Mouse (Mus musculus) embryonic stem cell, embryonic (primary cell): Measurements from ENCODE around the gene Arhgef2.

Source experiments
- CTCF ChIA-PET, 4 experiments: fragments of 300-600 bp in 2 of 4; fragments of 350-600 bp in 2 of 4; sonication (Branson Sonifier 250); formaldehyde crosslinking; loops; one replicate each; lab custom pipeline; 2022; ENCODE audit warnings: inconsistent platforms in 2 of 4; lab: Charles Lee
- POLR2A ChIA-PET, 4 experiments: fragments of 300-600 bp in 2 of 4; fragments of 350-600 bp in 2 of 4; sonication (Branson Sonifier 250); formaldehyde crosslinking; loops; one replicate each; lab custom pipeline; 2022; ENCODE audit warnings: antibody characterized with exemption in 4 of 4, inconsistent platforms in 1 of 4; lab: Charles Lee

Gene Arhgef2

GRCm38 (mm10) chr3:88631921-88632587, 26.3 kb downstream of the Arhgef2 start:
- CTCF ChIA-PET, result interaction anchor here (0.5 to 2.2 kb wide), 27 partner anchors 10 to 461 kb away, joined by 3 to 12 read pairs (median 4); partner anchors contain the start of gene Rusc1 (in 1 of the 4)
- POLR2A ChIA-PET, result interaction anchor here in 3 of 4 experiments (0.6 to 10.2 kb wide), 36 partner anchors 8 to 121 kb away, joined by 3 to 96 read pairs (median 4); partner anchors contain the start of genes Ssr2 (in 3 of the 3) and Arhgef2 (in 1 of the 3)

DNA sequence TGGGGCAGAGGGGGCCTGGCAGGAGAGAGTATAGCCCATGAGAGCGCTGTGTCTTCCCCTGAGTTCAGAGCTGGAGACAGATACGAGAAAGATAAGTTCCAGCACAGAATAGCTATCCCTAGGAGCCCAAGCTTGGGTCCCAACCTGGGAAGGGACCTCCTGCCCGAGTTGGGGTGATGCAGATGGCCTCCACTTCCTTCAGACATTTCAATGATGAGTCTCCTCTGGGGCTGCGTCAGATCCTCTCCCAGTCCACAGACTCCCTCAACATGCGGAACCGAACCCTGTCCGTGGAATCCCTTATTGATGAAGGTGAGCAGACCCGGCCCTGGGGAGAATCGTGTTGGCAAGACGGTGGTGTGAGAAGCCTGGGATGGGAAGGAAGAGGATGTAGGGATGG, 27.3 kb downstream of the Arhgef2 start:
- ChIA-PET POLR2A (interaction anchor here in 3 of 4 experiments (0.6 to 10.2 kb wide), 19 partner anchors 10 to 120 kb away, joined by 3 to 96 read pairs (median 5); partner anchors contain the start of genes Ssr2 (in 2 of the 3) and Arhgef2 (in 1 of the 3)), CTCF (interaction anchor here (0.8 to 3.1 kb wide), 11 partner anchors 9 to 89 kb away, joined by 3 to 9 read pairs (median 4); no protein-coding TSS in a partner anchor)

- ChIA-PET CTCF (interaction anchor here in 3 of 4 experiments (0.6 to 3.1 kb wide), 7 partner anchors 13 to 91 kb away, joined by 3 to 10 read pairs (median 6); no protein-coding TSS in a partner anchor), POLR2A (interaction anchor here in 3 of 4 experiments (0.6 to 10.2 kb wide), 20 partner anchors 9 to 742 kb away, joined by 3 to 96 read pairs (median 4); partner anchors contain the start of genes Arhgef2 (in 1 of the 3), Lmna (in 1 of the 3) and Ssr2 (in 1 of the 3))
Observed at GRCm38 (mm10) chr3:88635506-88636275, 29.9 kb downstream of the Arhgef2 start.

DNA sequence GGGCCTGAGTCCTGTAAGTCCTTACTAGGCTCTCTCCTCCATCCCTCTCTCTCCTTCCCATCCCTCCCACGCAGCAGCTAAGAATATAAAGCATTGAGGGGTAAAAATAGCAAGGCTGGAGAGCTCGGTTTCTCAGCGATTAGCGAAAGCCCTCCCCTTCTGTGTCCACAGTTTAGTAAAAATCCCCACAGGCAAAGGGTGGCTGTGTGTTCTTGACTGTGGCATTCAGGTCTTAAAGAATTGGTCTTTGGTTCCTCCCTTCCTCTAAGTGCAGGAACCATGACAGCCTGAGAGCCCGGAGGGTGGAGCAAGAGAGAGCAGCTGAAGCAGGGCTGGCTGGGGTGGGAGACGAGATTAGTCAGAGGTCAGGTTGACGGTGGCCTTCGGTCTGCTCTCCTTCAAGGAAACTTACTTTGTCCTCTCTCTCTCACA, 30.8 kb downstream of the Arhgef2 start:
- POLR2A ChIA-PET, result interaction anchor here in 3 of 4 experiments (0.6 to 10.2 kb wide), 13 partner anchors 13 to 351 kb away, joined by 3 to 96 read pairs (median 6); partner anchors contain the start of genes Arhgef2 (in 1 of the 3) and Ssr2 (in 1 of the 3)
- CTCF ChIA-PET, result interaction anchor here in 3 of 4 experiments (0.5 to 1.9 kb wide), 8 partner anchors 12 to 217 kb away, joined by 3 to 10 read pairs (median 4); no protein-coding TSS in a partner anchor

DNA sequence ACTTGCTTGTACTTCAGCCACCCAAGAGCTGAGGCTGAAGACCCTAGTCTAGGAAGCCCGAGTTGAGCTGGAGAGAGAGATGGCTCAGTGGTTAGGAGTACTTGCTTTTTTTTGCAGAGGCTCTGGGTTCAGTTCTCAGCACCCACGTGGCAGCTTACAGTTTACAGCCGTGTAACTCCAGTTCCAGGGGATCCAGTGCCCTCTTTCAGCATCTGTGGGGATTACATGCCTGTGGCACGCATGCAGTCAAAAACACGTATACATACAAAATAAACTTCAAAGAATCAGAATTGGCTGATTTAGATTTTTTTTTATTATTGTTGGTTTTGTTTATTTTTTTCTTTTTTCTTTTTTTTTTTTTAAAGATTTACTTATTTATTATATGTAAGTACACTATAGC, 31.4 kb downstream of the Arhgef2 start:
- ChIA-PET POLR2A (interaction anchor here in 2 of 4 experiments (0.5 to 10.2 kb wide), 9 partner anchors 15 to 64 kb away, joined by 3 to 96 read pairs (median 4); partner anchors contain the start of gene Ssr2 (in 1 of the 2)), CTCF (interaction anchor here (0.5 to 1.9 kb wide), 9 partner anchors 12 to 117 kb away, joined by 3 to 10 read pairs (median 5); no protein-coding TSS in a partner anchor)

- CTCF ChIA-PET, result interaction anchor here in 3 of 4 experiments (0.7 to 3.1 kb wide), 3 partner anchors 32 to 47 kb away, joined by 3 to 21 read pairs (median 4); no protein-coding TSS in a partner anchor
- POLR2A ChIA-PET, result interaction anchor here in 3 of 4 experiments (0.8 to 2.1 kb wide), 4 partner anchors 8 to 293 kb away, joined by 3 to 7 read pairs (median 6); no protein-coding TSS in a partner anchor
Observed at GRCm38 (mm10) chr3:88639239-88639638, 33.5 kb downstream of the Arhgef2 start.

DNA sequence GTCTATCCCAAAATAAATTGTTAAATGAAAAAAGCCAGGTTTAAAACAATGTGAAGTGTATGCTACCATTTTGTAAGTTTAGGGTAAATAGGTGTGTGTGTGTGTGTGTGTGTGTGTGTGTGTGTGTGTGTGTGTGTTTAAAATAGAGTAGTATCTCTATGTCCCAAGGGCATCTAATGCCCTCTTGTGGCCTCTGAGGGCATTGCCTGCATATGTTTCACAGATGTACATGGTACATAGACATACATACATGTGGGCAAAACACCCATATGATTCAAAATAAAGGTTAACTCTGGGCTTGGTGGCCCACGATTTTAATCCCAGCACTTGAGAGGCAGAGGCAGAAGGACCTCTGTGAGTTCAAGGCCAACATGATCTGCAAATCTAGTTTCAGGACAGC, 34.9 kb downstream of the Arhgef2 start:
- CTCF ChIA-PET, result interaction anchor here (0.6 to 3.1 kb wide), 11 partner anchors 12 to 96 kb away, joined by 3 to 21 read pairs (median 4); partner anchors contain the start of gene Ubqln4 (in 1 of the 4)
- POLR2A ChIA-PET, result interaction anchor here in 3 of 4 experiments (0.8 to 2.1 kb wide), 4 partner anchors 10 to 63 kb away, joined by 3 to 7 read pairs (median 5); partner anchors contain the start of gene Rxfp4 (in 1 of the 3)

DNA sequence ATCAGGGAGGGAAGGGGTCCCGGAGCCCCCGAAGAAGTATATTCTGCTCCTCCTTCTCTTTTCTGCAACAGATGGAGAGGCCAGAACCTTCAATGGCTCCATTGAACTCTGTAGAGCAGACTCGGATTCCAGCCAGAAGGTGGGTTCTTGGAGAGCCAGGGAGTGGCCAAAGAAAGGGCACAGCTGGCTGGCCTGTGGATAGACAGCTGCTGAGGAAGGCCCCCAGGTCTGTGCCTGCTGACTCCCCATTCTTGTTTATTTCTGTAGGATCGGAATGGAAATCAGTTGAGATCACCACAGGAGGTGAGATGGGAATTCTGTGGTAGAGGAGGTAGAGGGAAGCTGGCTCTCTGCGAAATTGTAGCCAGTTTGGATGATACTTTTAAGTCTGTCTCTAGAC, 37.3 kb downstream of the Arhgef2 start:
- ChIA-PET CTCF (interaction anchor here (0.5 to 2.5 kb wide), 12 partner anchors 11 to 942 kb away, joined by 3 to 19 read pairs (median 5); no protein-coding TSS in a partner anchor), POLR2A (interaction anchor here in 3 of 4 experiments (0.5 to 2.7 kb wide), 21 partner anchors 11 to 307 kb away, joined by 3 to 12 read pairs (median 4); partner anchors contain the start of genes Smg5 (in 1 of the 3), Ssr2 (in 1 of the 3) and Tmem79 (in 1 of the 3))

- ChIA-PET CTCF (interaction anchor here in 2 of 4 experiments (0.6 to 1.1 kb wide), 2 partner anchors 12 to 14 kb away, joined by 3 read pairs; no protein-coding TSS in a partner anchor), POLR2A (interaction anchor here in 1 of 4 experiments (0.6 to 1.3 kb wide), 2 partner anchors 18 to 69 kb away, joined by 3 read pairs; no protein-coding TSS in a partner anchor)
Observed at GRCm38 (mm10) chr3:88645937-88646336, 40.2 kb downstream of the Arhgef2 start.

GRCm38 (mm10) chr3:88646426-88646995, 40.7 kb downstream of the Arhgef2 start:
- CTCF ChIA-PET, result interaction anchor here in 2 of 4 experiments (1.1 to 1.4 kb wide), 3 partner anchors 14 to 40 kb away, joined by 3 read pairs; no protein-coding TSS in a partner anchor
- POLR2A ChIA-PET, result interaction anchor here in 1 of 4 experiments (1.3 kb wide), 1 partner anchor 18 kb away, joined by 3 read pairs; no protein-coding TSS in a partner anchor

GRCm38 (mm10) chr3:88647076-88647475, 41.3 kb downstream of the Arhgef2 start:
- POLR2A ChIA-PET, result interaction anchor here in 2 of 4 experiments (0.7 to 1.3 kb wide), 5 partner anchors 15 to 56 kb away, joined by 3 to 5 read pairs (median 3); partner anchors contain the start of gene Khdc4 (in 1 of the 2)
- CTCF ChIA-PET, result interaction anchor here (0.6 to 1.4 kb wide), 6 partner anchors 15 to 240 kb away, joined by 3 read pairs; no protein-coding TSS in a partner anchor

GRCm38 (mm10) chr3:88647779-88648413, 42.1 kb downstream of the Arhgef2 start:
- ChIA-PET POLR2A (interaction anchor here in 2 of 4 experiments (0.7 to 1.7 kb wide), 5 partner anchors 11 to 57 kb away, joined by 3 to 5 read pairs (median 4); partner anchors contain the start of gene Khdc4 (in 1 of the 2)), CTCF (interaction anchor here (0.6 to 1.4 kb wide), 6 partner anchors 29 to 241 kb away, joined by 3 to 4 read pairs (median 3); no protein-coding TSS in a partner anchor)

GRCm38 (mm10) chr3:88648452-88649168, 42.8 kb downstream of the Arhgef2 start:
- ChIA-PET POLR2A (interaction anchor here in 3 of 4 experiments (0.7 to 1.8 kb wide), 8 partner anchors 10 to 209 kb away, joined by 3 to 11 read pairs (median 5); no protein-coding TSS in a partner anchor), CTCF (interaction anchor here in 2 of 4 experiments (0.5 to 1.4 kb wide), 3 partner anchors 11 to 104 kb away, joined by 4 to 7 read pairs (median 4); no protein-coding TSS in a partner anchor)

- CTCF ChIA-PET, result interaction anchor here in 3 of 4 experiments (0.5 to 1.3 kb wide), 3 partner anchors 12 to 17 kb away, joined by 3 to 7 read pairs (median 4); no protein-coding TSS in a partner anchor
- POLR2A ChIA-PET, result interaction anchor here in 3 of 4 experiments (0.6 to 1.8 kb wide), 13 partner anchors 9 to 210 kb away, joined by 3 to 11 read pairs (median 4); no protein-coding TSS in a partner anchor
Observed at GRCm38 (mm10) chr3:88649186-88649585, 43.4 kb downstream of the Arhgef2 start.

DNA sequence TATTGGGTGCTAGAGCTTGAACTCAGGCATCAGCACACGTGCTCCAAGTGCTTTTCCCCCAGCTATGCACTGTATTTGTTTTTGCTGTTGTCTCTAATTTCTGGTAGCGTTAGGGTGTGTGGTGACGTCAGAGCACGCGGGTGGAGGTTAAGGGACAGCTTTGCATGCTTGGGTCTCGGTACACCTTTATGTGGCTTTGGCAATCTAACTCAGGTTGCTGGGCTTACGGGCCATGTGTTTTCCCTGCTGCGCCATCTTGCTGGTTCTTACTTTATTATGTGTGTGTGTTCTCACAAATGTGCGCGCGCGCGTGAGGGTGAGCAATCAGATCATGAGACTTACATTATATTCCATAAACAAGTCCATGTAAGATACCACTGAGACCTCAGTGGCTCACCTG, 44.2 kb downstream of the Arhgef2 start:
- CTCF ChIA-PET, result interaction anchor here in 2 of 4 experiments (0.9 to 1.3 kb wide), 2 partner anchors 8 to 17 kb away, joined by 3 to 4 read pairs; no protein-coding TSS in a partner anchor
- POLR2A ChIA-PET, result interaction anchor here in 2 of 4 experiments (0.6 to 1.8 kb wide), 11 partner anchors 9 to 210 kb away, joined by 3 to 11 read pairs (median 4); partner anchors contain the start of gene Rab25 (in 1 of the 2)
